39 mouse cellular contexts compared by ENCODE assay signal in the genomic region with DNA sequence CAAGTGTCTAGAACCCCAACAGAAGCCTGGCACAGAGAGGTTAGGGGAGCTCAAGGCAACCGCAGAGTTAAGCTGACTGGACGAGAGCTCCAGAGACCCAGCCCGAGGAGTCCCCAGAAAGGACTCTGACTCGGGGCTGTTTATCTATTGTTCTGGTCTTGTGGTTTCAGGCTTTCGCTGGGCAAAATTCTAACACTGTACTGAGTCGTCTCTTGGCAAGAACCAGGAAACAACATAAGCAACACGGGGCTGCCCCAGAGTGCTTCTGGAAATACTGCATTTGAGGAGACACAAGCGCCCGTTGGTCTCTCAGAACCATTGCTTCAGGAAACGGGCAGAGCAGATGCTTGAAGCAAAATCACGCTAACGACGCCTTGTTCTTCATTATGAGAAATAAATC. TPM values are rescaled to one million over a fixed set of nuclear protein-coding genes. Genes with fewer than 3 reads are reported as not detected.
A peak's percentile ranks its signal among the peaks of the same experiment; 100 is the strongest.
DNase-seq lines count a peak whose midpoint lies in the region; ATAC-seq and TF ChIP-seq lines count a peak whose summit lies in the region.
"Had no signal": no experiment of that assay in that cellular context is flagged by ENCODE, and none has a peak within 500 bp of the region (broad histone marks: within the 10 kb centered on the region; RNA-seq: fewer than 3 reads in every experiment).

No protein-coding gene starts in this region.

- no peak for TF ChIP-seq RAD21 in MEL (IDR thresholded peaks at IDR 0.05; ENCODE audit: low read depth, low read length)

- H3K4me2 ChIP-seq in neural tube, embryonic 11.5 days (ENCODE audit: low read depth), result no peak overlapping the region
- H3K4me2 ChIP-seq: embryonic facial prominence, embryonic 15.5 days; forebrain, embryonic 12.5 days; heart, embryonic 13.5 days; hindbrain, embryonic 14.5 days; limb, embryonic 15.5 days; liver, embryonic 13.5 days; midbrain, embryonic 12.5 days had no signal

- no peak for TF ChIP-seq CTCF in MEL (IDR thresholded peaks at IDR 0.05 in 2 of 3, conservative IDR thresholded peaks at IDR 0.05 in 1 of 3; ENCODE audit: control insufficient read depth in 1 of 3, insufficient read depth in 1 of 3, low read depth in 2 of 3, low read length in 3 of 3, poor library complexity in 1 of 3, severe bottlenecking in 1 of 3)

- TF ChIP-seq EP300 in MEL (IDR thresholded peaks at IDR 0.05; ENCODE audit: low read depth in 1 of 2, low read length in 2 of 2), result no peak

- H3K79me2 ChIP-seq in MEL (ENCODE audit: control insufficient read depth, insufficient read depth, low read length, poor library complexity), result no peaks in the 10 kb centered on the region

- no peak for TF ChIP-seq POLR2A in MEL (IDR thresholded peaks at IDR 0.05; ENCODE audit: control insufficient read depth in 1 of 2, insufficient read depth in 1 of 2, low read depth in 1 of 2, low read length in 2 of 2, poor library complexity in 1 of 2)

- H3K27me3 ChIP-seq in neural tube, embryonic 11.5 days (ENCODE audit: control insufficient read depth, insufficient read depth, low read length), result no peaks in the 10 kb centered on the region
- no peaks in the 10 kb centered on the region for H3K27me3 ChIP-seq in MEL (ENCODE audit: control insufficient read depth in 1 of 2, insufficient read depth in 2 of 2, low read length in 2 of 2)
- H3K27me3 ChIP-seq: embryonic facial prominence, embryonic 15.5 days; forebrain, embryonic 12.5 days; limb, embryonic 15.5 days; liver, embryonic 13.5 days; midbrain, embryonic 12.5 days had no signal

- H3K27ac ChIP-seq in neural tube, embryonic 11.5 days (ENCODE audit: low read depth, low read length), result no peak overlapping the region
- no peak overlapping the region for H3K27ac ChIP-seq in MEL (ENCODE audit: control insufficient read depth, low read depth, low read length)
- H3K27ac ChIP-seq: embryonic facial prominence, embryonic 10.5 days; embryonic facial prominence, embryonic 15.5 days; forebrain, embryonic 12.5 days; heart, embryonic 13.5 days; hindbrain, embryonic 14.5 days; kidney, postnatal 0 days; limb, embryonic 10.5 days; limb, embryonic 15.5 days; liver, embryonic 13.5 days; macrophage; midbrain, embryonic 12.5 days had no signal

- H3K9ac ChIP-seq in neural tube, embryonic 11.5 days (ENCODE audit: low read length), result no peak overlapping the region
- H3K9ac ChIP-seq in MEL (ENCODE audit: control insufficient read depth, low read depth, low read length, poor library complexity, severe bottlenecking), result no peak overlapping the region
- H3K9ac ChIP-seq: embryonic facial prominence, embryonic 15.5 days; forebrain, embryonic 12.5 days; forebrain, postnatal 0 days; heart, embryonic 13.5 days; hindbrain, embryonic 14.5 days; limb, embryonic 15.5 days; liver, embryonic 13.5 days; midbrain, embryonic 12.5 days had no signal

- ATAC-seq in neural tube, embryonic 11.5 days (ENCODE audit: insufficient read depth, low FRiP score, low TSS enrichment), result no peak
- ATAC-seq: forebrain, postnatal 0 days; inflammation-experienced regulatory T-cells, adult 6 months; lung, postnatal 0 days had no signal

- 77% methylated on average over 13 of the region's 13 CpGs for WGBS in neural tube, embryonic 11.5 days

- DNase-seq in neural tube, embryonic 11.5 days (ENCODE audit: low spot score), result peak; percentile 6
- DNase-seq in neural tube, embryonic 10.5 days (ENCODE audit: extremely low spot score, low spot score), result no peak
- peak; percentile 7 for DNase-seq in MEL (ENCODE audit: low read depth, low spot score)
- DNase-seq in induced T-regulatory cell, adult 2 months (ENCODE audit: low read depth), result peak; percentile 63
- DNase-seq in lung, postnatal 14 days, result no peak
- no peak for DNase-seq in cerebellum, adult 11 months
- DNase-seq in urinary bladder, adult 2 months (ENCODE audit: low spot score), result no peak
- DNase-seq: adrenal gland, postnatal 10 days; cerebellum, adult 9-11 months; forebrain, postnatal 0 days; gastrocnemius, postnatal 10 days; heart, postnatal 10 days; kidney, adult 8-10 months; liver, embryonic 13.5 days; lung, adult 18-20 months; right cerebral cortex, postnatal 14 days; thymus, postnatal 25 days had no signal

- no peaks in the 10 kb centered on the region for H3K9me3 ChIP-seq in neural tube, embryonic 11.5 days (ENCODE audit: control insufficient read depth, low read length)
- H3K9me3 ChIP-seq in MEL (replicated peaks; ENCODE audit: insufficient read depth, low read length), result no peaks in the 10 kb centered on the region
- H3K9me3 ChIP-seq: embryonic facial prominence, embryonic 10.5 days; embryonic facial prominence, embryonic 15.5 days; forebrain, embryonic 12.5 days; heart, embryonic 13.5 days; limb, embryonic 10.5 days; limb, embryonic 15.5 days; liver, embryonic 13.5 days; midbrain, embryonic 12.5 days had no signal

- no peaks in the 10 kb centered on the region for H3K36me3 ChIP-seq in neural tube, embryonic 11.5 days (ENCODE audit: control insufficient read depth, insufficient read depth, low read length)
- no peaks in the 10 kb centered on the region for H3K36me3 ChIP-seq in MEL (ENCODE audit: control insufficient read depth in 1 of 2, insufficient read depth in 2 of 2, low read length in 2 of 2)
- H3K36me3 ChIP-seq: embryonic facial prominence, embryonic 15.5 days; forebrain, embryonic 12.5 days; liver, embryonic 13.5 days; midbrain, embryonic 12.5 days had no signal

- H3K4me1 ChIP-seq in neural tube, embryonic 11.5 days (ENCODE audit: control insufficient read depth, insufficient read depth, low read length), result no peaks in the 10 kb centered on the region
- H3K4me1 ChIP-seq in MEL (ENCODE audit: control insufficient read depth in 1 of 2, insufficient read depth in 2 of 2, low read length in 2 of 2), result no peaks in the 10 kb centered on the region
- H3K4me1 ChIP-seq: embryonic facial prominence, embryonic 10.5 days; embryonic facial prominence, embryonic 15.5 days; heart, embryonic 13.5 days; limb, embryonic 15.5 days; liver, embryonic 13.5 days; midbrain, embryonic 12.5 days had no signal

- H3K4me3 ChIP-seq in neural tube, embryonic 11.5 days (ENCODE audit: low read depth, low read length), result no peak overlapping the region
- no peak overlapping the region for H3K4me3 ChIP-seq in MEL (ENCODE audit: control insufficient read depth in 1 of 2, insufficient read depth in 1 of 2, low read depth in 2 of 2, low read length in 2 of 2)
- H3K4me3 ChIP-seq: embryonic facial prominence, embryonic 10.5 days; embryonic facial prominence, embryonic 15.5 days; forebrain, embryonic 12.5 days; heart, embryonic 13.5 days; limb, embryonic 10.5 days; limb, embryonic 15.5 days; liver, embryonic 13.5 days; midbrain, embryonic 12.5 days; myocyte had no signal

TF ChIP-seq in MEL, 35 proteins besides CTCF, POLR2A, EP300 and RAD21:
- TF ChIP-seq GABPA (IDR thresholded peaks at IDR 0.05; ENCODE audit: low read depth, low read length), result no peak
- TF ChIP-seq TCF12 (IDR thresholded peaks at IDR 0.05; ENCODE audit: low read depth, low read length), result no peak
- no peak for TF ChIP-seq ZC3H11A (IDR thresholded peaks at IDR 0.05; ENCODE audit: low read depth, low read length)

RNA-seq across cellular contexts. Expression of a gene that starts 4.5 kb away (rescaled TPM):
- not detected in 2 replicates for polyA plus RNA-seq in neural tube, embryonic 11.5 days (2014; fragmentation: Nextera tagmentation; extraction: Ambion mirVana)
- not detected in 2 replicates for total RNA-seq in MEL (2012; rRNA removed)
- polyA plus RNA-seq in MEL (2012; ENCODE audit: insufficient read depth in 1 of 2, insufficient read length in 2 of 2, low read depth in 1 of 2, low replicate concordance in 2 of 2, missing spikeins in 1 of 2), result not detected
- not detected in 2 replicates for polyA plus RNA-seq in urinary bladder, adult 2 months (2012; rRNA removed)
- total RNA-seq: adrenal gland, postnatal 10 days; forebrain, postnatal 0 days; gastrocnemius, postnatal 10 days; heart, adult 8-10 months; heart, postnatal 10 days; hematopoietic stem cell, adult 5-6 weeks; left cerebral cortex, postnatal 10 days; midbrain, postnatal 0 days had no signal
- polyA plus RNA-seq: C2C12; embryonic facial prominence, embryonic 10.5 days; embryonic facial prominence, embryonic 15.5 days; forebrain, embryonic 12.5 days; forebrain, postnatal 0 days; gonadal fat pad, adult 2 months; heart, embryonic 13.5 days; hindbrain, embryonic 14.5 days; inflammation-experienced regulatory T-cells, adult 6 months; kidney, postnatal 0 days; large intestine, adult 2 months; limb, embryonic 10.5 days; limb, embryonic 15.5 days; liver, embryonic 13.5 days; lung, postnatal 0 days; macrophage; midbrain, embryonic 12.5 days; midbrain, postnatal 0 days; myocyte; small intestine, adult 2 months; stomach, embryonic 14.5 days had no signal

RNA-seq across cellular contexts. Expression of a gene that starts 43.1 kb away (rescaled TPM):
- polyA plus RNA-seq in neural tube, embryonic 11.5 days (2014; fragmentation: Nextera tagmentation; extraction: Ambion mirVana), result 4.9 and 5.0 TPM in 2 replicates
- 3.0 and 3.1 TPM in 2 replicates for total RNA-seq in MEL (2012; rRNA removed)
- 1 to 10 TPM in 1 of 2 experiments, not detected in 1; 4.5 TPM for polyA plus RNA-seq in MEL (2012; ENCODE audit: insufficient read depth in 1 of 2, insufficient read length in 2 of 2, low read depth in 1 of 2, low replicate concordance in 2 of 2, missing spikeins in 1 of 2)
- 66.9 and 67.9 TPM in 2 replicates for polyA plus RNA-seq in urinary bladder, adult 2 months (2012; rRNA removed)

RNA-seq across cellular contexts. Expression of a gene that starts 56.4 kb away (rescaled TPM):
- polyA plus RNA-seq in neural tube, embryonic 11.5 days (2014; fragmentation: Nextera tagmentation; extraction: Ambion mirVana), result 66.1 and 72.8 TPM in 2 replicates
- total RNA-seq in MEL (2012; rRNA removed), result 52.3 and 61.4 TPM in 2 replicates
- 10 to 100 TPM in 1 of 2 experiments, not detected in 1; 58.4 TPM for polyA plus RNA-seq in MEL (2012; ENCODE audit: insufficient read depth in 1 of 2, insufficient read length in 2 of 2, low read depth in 1 of 2, low replicate concordance in 2 of 2, missing spikeins in 1 of 2)
- polyA plus RNA-seq in urinary bladder, adult 2 months (2012; rRNA removed), result 77.7 and 78.5 TPM in 2 replicates

Comparison
In these comparisons a context has a peak if more than half of its experiments do, and no peak if none do; other contexts are left out.
1. DNase-seq: peak in neural tube, embryonic 11.5 days (single experiment), MEL (single experiment) and induced T-regulatory cell, adult 2 months (single experiment); none in neural tube, embryonic 10.5 days (single experiment), lung, postnatal 14 days (single experiment), cerebellum, adult 11 months (single experiment) and urinary bladder, adult 2 months (single experiment).
2. RNA of a gene that starts 43.1 kb away (polyA plus RNA-seq): 66.9 to 67.9 TPM in urinary bladder, adult 2 months; 4.9 to 5.0 TPM in neural tube, embryonic 11.5 days and 4.5 TPM in MEL; every median in the first group is over 10 times any median in the second.